Mouse (Mus musculus) CH12.LX (cell line): ENCODE results near the gene Whrn. TPM values are rescaled to one million over a fixed set of nuclear protein-coding genes. Genes with fewer than 3 reads are reported as not detected.
A peak's percentile ranks its signal among the peaks of the same experiment; 100 is the strongest.

Experiments
- DNase-seq: peaks from one replicate; pipeline ENCODE4 v3.0.0-alpha.2; 2013; ENCODE audit errors: extremely low read depth
- H3K27ac ChIP-seq: 2 replicates; pipeline ENCODE4 v1.5.1; 2012; ENCODE audit warnings: low read depth, mild to moderate bottlenecking, control low read depth, moderate library complexity; ENCODE audit not compliant: insufficient read depth
- H3K27me3 ChIP-seq: replicated peaks from 2 replicates; pipeline ENCODE3; 2012; ENCODE audit warnings: inconsistent platforms
- H3K36me3 ChIP-seq, 2 experiments: replicated peaks in 1 of 2; 2 replicates each; pipeline versions ENCODE3 to v1.6.1; 2012; ENCODE audit warnings: inconsistent platforms in 1 of 2, low read length in 1 of 2, mild to moderate bottlenecking in 1 of 2, mixed read lengths in 1 of 2, moderate library complexity in 1 of 2; ENCODE audit not compliant: control insufficient read depth in 1 of 2, insufficient read depth in 1 of 2
- H3K4me1 ChIP-seq, 2 experiments: 2 replicates each; pipeline ENCODE4 v1.6.1; 2012; ENCODE audit warnings: inconsistent platforms in 1 of 2, moderate library complexity in 1 of 2; ENCODE audit not compliant: insufficient read depth in 2 of 2, control insufficient read depth in 1 of 2
- H3K4me2 ChIP-seq: 2 replicates; pipeline ENCODE4 v1.6.1; 2012; ENCODE audit warnings: low read depth, mild to moderate bottlenecking, control low read depth; ENCODE audit not compliant: poor library complexity, insufficient read depth, severe bottlenecking
- H3K4me3 ChIP-seq, 3 experiments: fragments of 150-350 bp in 1 of 3; sonication (generic) in 1 of 3; replicated peaks in 1 of 3; 2 replicates each; pipeline versions ENCODE3 to v1.5.1; 2011 to 2012; ENCODE audit warnings: low read depth in 2 of 3, low read length in 2 of 3, mild to moderate bottlenecking in 2 of 3, moderate library complexity in 2 of 3, control low read depth in 1 of 3, improper control_type of control experiment in 1 of 3, inconsistent platforms in 1 of 3, mixed read lengths in 1 of 3; ENCODE audit not compliant: poor library complexity in 1 of 3
- H3K79me2 ChIP-seq: replicated peaks from 2 replicates; pipeline ENCODE4 v1.6.1; 2012; ENCODE audit warnings: mild to moderate bottlenecking, moderate library complexity; ENCODE audit not compliant: control insufficient read depth, poor library complexity, insufficient read depth, severe bottlenecking; ENCODE audit errors: extremely low read depth
- H3K9ac ChIP-seq: 2 replicates; pipeline ENCODE4 v1.6.1; 2012; ENCODE audit warnings: low read depth, mild to moderate bottlenecking, control low read depth, moderate library complexity; ENCODE audit not compliant: insufficient read depth
- H3K9me3 ChIP-seq: replicated peaks from 2 replicates; pipeline ENCODE3; 2012; ENCODE audit warnings: low read length, inconsistent platforms, mixed read lengths
- BHLHE40 ChIP-seq: IDR thresholded peaks from 2 replicates; pipeline ENCODE4 v1.6.1; 2011; ENCODE audit warnings: mild to moderate bottlenecking, low read depth, low read length, improper control_type of control experiment
- CHD1 ChIP-seq: IDR thresholded peaks from 2 replicates; pipeline ENCODE4 v1.6.1; 2012; ENCODE audit warnings: low read depth, low read length, improper control_type of control experiment, inconsistent platforms
- CHD2 ChIP-seq: IDR thresholded peaks from 2 replicates; pipeline ENCODE4 v1.6.1; 2011; ENCODE audit warnings: low read length, improper control_type of control experiment
- CTCF ChIP-seq, 2 experiments: IDR thresholded peaks in 1 of 2; conservative IDR thresholded peaks in 1 of 2; 2 replicates each; pipeline ENCODE4 v1.5.1; 2011 to 2012; ENCODE audit warnings: low read depth in 2 of 2, low read length in 2 of 2, improper control_type of control experiment in 1 of 2, inconsistent platforms in 1 of 2, mild to moderate bottlenecking in 1 of 2, moderate library complexity in 1 of 2
- E2F4 ChIP-seq: IDR thresholded peaks from 2 replicates; pipeline ENCODE4 v1.6.1; 2011; ENCODE audit warnings: low read depth, low read length, improper control_type of control experiment; ENCODE audit not compliant: insufficient replicate concordance
- ELF1 ChIP-seq: IDR thresholded peaks from 2 replicates; pipeline ENCODE4 v1.6.1; 2014; ENCODE audit warnings: low read depth, mild to moderate bottlenecking, inconsistent platforms, low read length, improper control_type of control experiment
- EP300 ChIP-seq: IDR thresholded peaks from 2 replicates; pipeline ENCODE4 v1.6.1; 2011; ENCODE audit warnings: low read length, improper control_type of control experiment
- ETS1 ChIP-seq: conservative IDR thresholded peaks from 2 replicates; pipeline ENCODE4 v1.6.1; 2012; ENCODE audit warnings: low read depth, mild to moderate bottlenecking, inconsistent platforms, low read length, improper control_type of control experiment, moderate library complexity
- GABPA ChIP-seq: IDR thresholded peaks from 2 replicates; pipeline ENCODE4 v1.6.1; 2012; ENCODE audit warnings: low read depth, low read length, improper control_type of control experiment, inconsistent platforms; ENCODE audit not compliant: insufficient replicate concordance
- HCFC1 ChIP-seq: IDR thresholded peaks from 2 replicates; pipeline ENCODE4 v1.6.1; 2012; ENCODE audit warnings: low read depth, mild to moderate bottlenecking, inconsistent platforms, low read length, improper control_type of control experiment
- IRF4 ChIP-seq: IDR thresholded peaks from 2 replicates; pipeline ENCODE4 v1.6.1; 2014; ENCODE audit warnings: low read depth, mild to moderate bottlenecking, inconsistent platforms, low read length, improper control_type of control experiment
- JUN ChIP-seq: IDR thresholded peaks from 2 replicates; pipeline ENCODE4 v1.6.1; 2011; ENCODE audit warnings: low read depth, mild to moderate bottlenecking, low read length, improper control_type of control experiment, moderate library complexity; ENCODE audit not compliant: insufficient read depth
- JUND ChIP-seq: conservative IDR thresholded peaks from 2 replicates; pipeline ENCODE4 v1.6.1; 2011; ENCODE audit warnings: low read depth, low read length, improper control_type of control experiment
- KAT2A ChIP-seq: IDR thresholded peaks from 2 replicates; pipeline ENCODE4 v1.6.1; 2012; ENCODE audit warnings: low read length, improper control_type of control experiment, inconsistent platforms; ENCODE audit not compliant: insufficient replicate concordance
- MAFK ChIP-seq: IDR thresholded peaks from 2 replicates; pipeline ENCODE4 v1.6.1; 2011; ENCODE audit warnings: low read length, improper control_type of control experiment; ENCODE audit not compliant: insufficient replicate concordance
- MAX ChIP-seq: IDR thresholded peaks from 2 replicates; pipeline ENCODE4 v1.6.1; 2011; ENCODE audit warnings: low read length, improper control_type of control experiment
- MAZ ChIP-seq: IDR thresholded peaks from 2 replicates; pipeline ENCODE4 v1.6.1; 2012; ENCODE audit warnings: low read depth, mild to moderate bottlenecking, inconsistent platforms, low read length, improper control_type of control experiment, moderate library complexity
- MEF2A ChIP-seq: IDR thresholded peaks from 2 replicates; pipeline ENCODE4 v1.6.1; 2014; ENCODE audit warnings: low read depth, mild to moderate bottlenecking, inconsistent platforms, low read length, improper control_type of control experiment, borderline replicate concordance
- MXI1 ChIP-seq: IDR thresholded peaks from 2 replicates; pipeline ENCODE4 v1.6.1; 2011; ENCODE audit warnings: mild to moderate bottlenecking, low read depth, low read length, improper control_type of control experiment
- MYC ChIP-seq: IDR thresholded peaks from 2 replicates; pipeline ENCODE4 v1.6.1; 2011; ENCODE audit warnings: low read depth, mild to moderate bottlenecking, improper control_type of control experiment, low read length
- NELFE ChIP-seq: IDR thresholded peaks from 2 replicates; pipeline ENCODE4 v1.6.1; 2011; ENCODE audit warnings: low read depth, low read length, improper control_type of control experiment
- NRF1 ChIP-seq: IDR thresholded peaks from 2 replicates; pipeline ENCODE4 v1.6.1; 2014; ENCODE audit warnings: low read depth, mild to moderate bottlenecking, inconsistent platforms, low read length, improper control_type of control experiment, moderate library complexity
- PAX5 ChIP-seq: IDR thresholded peaks from 2 replicates; pipeline ENCODE4 v1.6.1; 2012; ENCODE audit warnings: low read length, inconsistent platforms, mixed read lengths
- POLR2A ChIP-seq: IDR thresholded peaks from 2 replicates; pipeline ENCODE4 v1.6.1; 2011; ENCODE audit warnings: low read depth, mild to moderate bottlenecking, improper control_type of control experiment, low read length
- POLR2AphosphoS2 ChIP-seq: IDR thresholded peaks from 2 replicates; pipeline ENCODE4 v1.6.1; 2011; ENCODE audit warnings: low read depth, low read length, improper control_type of control experiment
- RAD21 ChIP-seq: IDR thresholded peaks from 2 replicates; pipeline ENCODE4 v1.6.1; 2011; ENCODE audit warnings: low read depth, mild to moderate bottlenecking, low read length, improper control_type of control experiment, moderate library complexity
- RCOR1 ChIP-seq: conservative IDR thresholded peaks from 2 replicates; pipeline ENCODE4 v1.6.1; 2012; ENCODE audit warnings: low read depth, mild to moderate bottlenecking, inconsistent platforms, low read length, improper control_type of control experiment
- SIN3A ChIP-seq: IDR thresholded peaks from 2 replicates; pipeline ENCODE4 v1.6.1; 2012; ENCODE audit warnings: low read length, improper control_type of control experiment, inconsistent platforms
- SMC3 ChIP-seq: IDR thresholded peaks from 2 replicates; pipeline ENCODE4 v1.6.1; 2011; ENCODE audit warnings: low read depth, low read length, improper control_type of control experiment
- TBP ChIP-seq: conservative IDR thresholded peaks from 2 replicates; pipeline ENCODE4 v1.6.1; 2011; ENCODE audit warnings: low read depth, low read length, improper control_type of control experiment
- TCF12 ChIP-seq: IDR thresholded peaks from 2 replicates; pipeline ENCODE4 v1.6.1; 2014; ENCODE audit warnings: low read depth, mild to moderate bottlenecking, inconsistent platforms, low read length, improper control_type of control experiment
- UBTF ChIP-seq: IDR thresholded peaks from 2 replicates; pipeline ENCODE4 v1.6.1; 2012; ENCODE audit warnings: low read depth, mild to moderate bottlenecking, inconsistent platforms, low read length, improper control_type of control experiment, moderate library complexity
- USF1 ChIP-seq: IDR thresholded peaks from 2 replicates; pipeline ENCODE4 v1.6.1; 2014; ENCODE audit warnings: low read depth, mild to moderate bottlenecking, inconsistent platforms, low read length, improper control_type of control experiment
- USF2 ChIP-seq: conservative IDR thresholded peaks from 2 replicates; pipeline ENCODE4 v1.6.1; 2011; ENCODE audit warnings: low read depth, low read length, improper control_type of control experiment
- ZC3H11A ChIP-seq: IDR thresholded peaks from 2 replicates; pipeline ENCODE4 v1.6.1; 2012; ENCODE audit warnings: low read depth, mild to moderate bottlenecking, inconsistent platforms, low read length, improper control_type of control experiment
- ZKSCAN1 ChIP-seq: IDR thresholded peaks from 2 replicates; pipeline ENCODE4 v1.6.1; 2012; ENCODE audit warnings: low read depth, inconsistent platforms, low read length, improper control_type of control experiment, borderline replicate concordance
- ZMIZ1 ChIP-seq: IDR thresholded peaks from 2 replicates; pipeline ENCODE4 v1.6.1; 2012; ENCODE audit warnings: low read depth, mild to moderate bottlenecking, inconsistent platforms, low read length, improper control_type of control experiment
- ZNF384 ChIP-seq: IDR thresholded peaks from 2 replicates; pipeline ENCODE4 v1.6.1; 2012; ENCODE audit warnings: low read depth, low read length, improper control_type of control experiment, inconsistent platforms
- dilution Hi-C: fragments of 300-500 bp; cut with MboI; formaldehyde crosslinking; loops from 2 replicates; pipeline ENCODE4 v1.14.3; 2020; ENCODE audit warnings: low sequenced_read_pairs; ENCODE audit not compliant: extremely low pct_unique_long_range_greater_than_20kb, extremely low pct_ligation_motif_present
- in situ Hi-C: fragments of 300-500 bp; cut with MboI; formaldehyde crosslinking; loops from 3 replicates; pipeline ENCODE4 v1.14.3; 2019; ENCODE audit warnings: low sequenced_read_pairs, low pct_ligation_motif_present, low pct_unique_long_range_greater_than_20kb, mixed read lengths
- polyA plus RNA-seq: library from polyadenylated mRNA; unstranded; fragments of >175 nt; gene quantifications from 2 replicates; pipeline ENCODE4 v1.2.1, GENCODE M21; 2012; ENCODE audit warnings: low read depth; ENCODE audit not compliant: insufficient read length
- total RNA-seq, 2 experiments: library from RNA; depleted of rRNA; stranded (reverse); fragments of 300-350 nt in 1 of 2; fragments of >200 nt in 1 of 2; gene quantifications; 2 replicates each; pipeline ENCODE4 v1.2.3; 2012 to 2014

Gene Whrn
- total and polyA plus RNA-seq, 3 experiments: 0.99 to 9.4 (median 4.5) TPM

- Histone ChIP-seq H3K79me2 (peaks cover 40% of the 10 kb centered on the region), H3K9ac (peak overlapping the region; percentile 99), H3K4me2 (peak overlapping the region; percentile 85), H3K4me1 (peaks cover 22 to 47% of the 10 kb centered on the region in 2 experiments), H3K36me3 (peaks cover 0 to 10% of the 10 kb centered on the region in 2 experiments), H3K27ac (peak overlapping the region; percentile 97), H3K27me3 (no peaks in the 10 kb centered on the region), H3K9me3 (no peaks in the 10 kb centered on the region), H3K4me3 (peak overlapping the region; percentile 53 to 93 (median 64))
- no peak for TF ChIP-seq USF1
- no peak for TF ChIP-seq ELF1
- TF ChIP-seq ZNF384: no peak
- TF ChIP-seq BHLHE40: no peak; the same call in 1 of the 2 replicates
- TF ChIP-seq MAFK: no peak
- TF ChIP-seq SIN3A: peak; percentile 79
- no peak for TF ChIP-seq POLR2A
- TF ChIP-seq MAX: no peak; the same call in 1 of the 2 replicates
- no peak for TF ChIP-seq GABPA
- no peak for TF ChIP-seq POLR2AphosphoS2
- peak; percentile 45 to 91 for TF ChIP-seq CTCF (conservative IDR thresholded peaks at IDR 0.05 in 1 of 2, IDR thresholded peaks at IDR 0.05 in 1 of 2; ENCODE audit: low read depth in 2 of 2, low read length in 2 of 2)
- peak; percentile 35; the same call in 1 of the 2 replicates for TF ChIP-seq MAZ
- TF ChIP-seq MXI1: no peak
- TF ChIP-seq CHD1: 0 out of 2 replicates have a peak, but pooled peaks have one; percentile 19
- TF ChIP-seq E2F4: no peak
- no peak for TF ChIP-seq MYC
- TF ChIP-seq JUND: no peak
- TF ChIP-seq RAD21: peak; percentile 84
- TF ChIP-seq TBP: no peak
- TF ChIP-seq IRF4: peak; percentile 37; the same call in 1 of the 2 replicates
- peak; percentile 13; the same call in 1 of the 2 replicates for TF ChIP-seq NELFE
- no peak for TF ChIP-seq JUN
- TF ChIP-seq ZMIZ1: no peak
- TF ChIP-seq TCF12: no peak
- TF ChIP-seq CHD2: no peak
- TF ChIP-seq PAX5: no peak
- 0 out of 2 replicates have a peak, but pooled peaks have one; percentile 14 for TF ChIP-seq NRF1
- no peak for TF ChIP-seq USF2
- no peak for TF ChIP-seq EP300
- TF ChIP-seq MEF2A: peak; percentile 48; the same call in 1 of the 2 replicates
- TF ChIP-seq ETS1: no peak
- no peak for TF ChIP-seq KAT2A
- TF ChIP-seq ZKSCAN1: no peak
- peak; percentile 41 for TF ChIP-seq ZC3H11A
- TF ChIP-seq HCFC1: no peak; the same call in 1 of the 2 replicates
- TF ChIP-seq RCOR1: no peak
- TF ChIP-seq SMC3: peak; percentile 90
- TF ChIP-seq UBTF: peak; percentile 43; the same call in 1 of the 2 replicates
- DNase-seq: peak; percentile 81
- dilution Hi-C loops: no loop called here
- in situ Hi-C loops: loop anchor here (5.0 to 25.0 kb wide), 5 partner anchors 36 to 529 kb away; partner anchors contain the start of genes Orm3 and Tnfsf8
These were observed 87.1 kb downstream of the Whrn start for GRCm38 (mm10) chr4:63408649-63409048.
